Mouse (Mus musculus) ovary, postnatal 10 days (tissue): ENCODE data around the gene 0610010F05Rik.
A peak's percentile ranks its signal among the peaks of the same experiment; 100 is the strongest.

Experiments
- DNase-seq: peaks from one replicate; pipeline ENCODE4 v3.0.0; 2022; ENCODE audit warnings: low spot score

0610010F05Rik gene

DNA sequence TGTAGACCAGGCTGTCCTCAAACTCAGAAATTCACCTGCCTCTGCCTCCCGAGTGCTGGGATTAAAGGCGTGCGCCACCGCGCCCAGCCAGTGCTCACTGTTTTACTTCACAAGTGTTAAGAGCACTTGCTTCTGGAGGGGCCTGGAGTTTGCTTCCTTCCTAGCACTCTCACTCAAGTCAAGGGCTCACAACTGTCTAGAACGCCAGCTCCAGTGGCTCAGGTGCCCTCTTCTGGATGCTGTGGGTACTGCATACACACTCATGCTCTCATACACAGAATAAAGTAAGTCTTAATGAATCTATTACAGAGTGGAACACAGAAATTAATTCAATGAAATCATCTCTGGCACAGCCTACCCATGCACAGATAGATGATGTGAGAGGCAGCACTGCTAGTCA is 67.7 kb downstream of the 0610010F05Rik start:
- DNase-seq: peak; percentile 59

DNA sequence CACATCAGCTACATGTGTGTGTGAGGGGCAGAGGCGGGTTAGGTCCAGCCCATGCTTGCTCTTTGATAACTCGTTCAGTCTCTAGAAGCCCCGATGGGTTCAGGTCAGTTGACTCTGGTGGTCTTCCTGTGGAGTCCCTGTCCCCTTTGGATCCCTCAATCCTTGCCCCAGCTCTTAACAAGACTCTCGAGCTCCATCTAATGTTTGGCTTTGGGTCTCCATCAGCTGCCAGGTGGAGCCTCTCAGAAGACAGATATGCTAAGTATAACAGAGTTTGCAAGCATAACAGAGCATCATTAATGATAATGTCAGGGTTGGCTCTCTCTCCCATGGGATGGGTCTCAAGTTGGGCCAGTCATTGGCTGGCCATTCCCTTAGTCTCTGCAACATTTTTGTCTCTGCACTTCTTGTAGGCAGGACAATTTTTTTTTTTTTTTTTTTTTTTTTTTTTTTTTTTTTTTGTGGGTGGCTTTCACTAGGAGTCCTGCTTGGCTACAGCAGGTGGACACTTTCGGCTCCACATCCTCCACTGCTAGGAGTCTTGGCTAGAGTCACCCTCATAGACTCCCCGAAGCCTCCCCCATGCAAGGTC is 76.3 kb downstream of the 0610010F05Rik start:
- DNase-seq: no peak

GRCm38 (mm10) chr11:23537446-23537845 is 96.0 kb downstream of the 0610010F05Rik start:
- DNase-seq: no peak

DNA sequence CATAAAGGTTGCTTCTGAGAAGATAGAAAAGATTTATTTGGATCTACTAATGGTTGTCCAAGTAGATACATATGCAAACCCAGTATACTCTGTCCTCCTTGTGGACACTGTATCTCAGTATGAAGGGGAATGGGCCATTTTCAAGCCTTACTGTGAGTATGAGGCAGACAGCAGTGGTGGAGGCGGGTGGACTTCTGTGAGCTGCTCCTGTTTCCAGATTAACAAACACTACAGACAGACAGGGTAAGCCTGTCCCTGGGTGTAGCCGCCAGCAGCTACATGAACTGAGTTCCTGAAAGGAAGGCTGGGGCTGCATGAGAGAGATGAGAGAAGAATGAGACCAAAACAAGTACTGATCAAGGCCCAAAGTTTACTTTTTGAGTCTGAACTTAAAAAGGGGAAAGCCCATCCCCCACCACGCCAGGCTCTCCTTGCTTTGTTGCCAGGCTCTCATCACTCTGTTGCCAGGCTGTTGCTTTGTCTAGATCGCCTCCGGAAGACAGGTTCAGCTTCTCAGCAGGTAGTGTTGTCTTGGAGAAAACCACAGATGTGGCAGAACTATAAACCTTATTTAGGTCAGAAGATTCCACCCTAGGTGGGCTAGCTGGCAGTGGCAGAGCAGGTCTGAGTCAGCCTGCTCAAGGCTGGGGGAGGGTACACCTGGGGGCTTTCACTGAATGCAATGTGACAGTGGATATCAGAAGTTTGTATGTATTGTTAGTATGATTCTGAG is 112.8 kb downstream of the 0610010F05Rik start, which contains the start of gene 1700093K21Rik:
TSS of gene 1700093K21Rik (minus strand) at position 683 of the 733 bp plus-strand sequence.
- DNase-seq: no peak

DNA sequence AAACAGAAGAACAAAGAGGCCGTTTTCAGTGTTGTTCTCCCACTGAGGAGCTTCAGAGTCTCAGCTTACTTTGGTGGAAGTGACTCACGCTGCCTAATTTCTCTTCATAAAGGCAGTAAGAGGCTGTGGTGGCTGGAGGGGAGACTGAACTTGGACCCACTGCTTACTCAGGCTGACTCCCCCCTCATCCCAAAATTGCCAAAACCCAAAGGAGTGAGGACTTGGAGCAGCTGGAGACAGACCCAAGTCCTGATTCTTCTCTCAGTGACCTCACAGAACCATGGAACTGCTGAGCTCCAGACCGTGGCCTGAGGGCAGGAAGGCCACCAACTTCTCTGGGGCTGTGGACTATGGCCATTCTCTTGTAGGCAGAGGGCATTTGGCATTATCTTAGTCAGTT is 114.5 kb downstream of the 0610010F05Rik start:
- DNase-seq: no peak

DNA sequence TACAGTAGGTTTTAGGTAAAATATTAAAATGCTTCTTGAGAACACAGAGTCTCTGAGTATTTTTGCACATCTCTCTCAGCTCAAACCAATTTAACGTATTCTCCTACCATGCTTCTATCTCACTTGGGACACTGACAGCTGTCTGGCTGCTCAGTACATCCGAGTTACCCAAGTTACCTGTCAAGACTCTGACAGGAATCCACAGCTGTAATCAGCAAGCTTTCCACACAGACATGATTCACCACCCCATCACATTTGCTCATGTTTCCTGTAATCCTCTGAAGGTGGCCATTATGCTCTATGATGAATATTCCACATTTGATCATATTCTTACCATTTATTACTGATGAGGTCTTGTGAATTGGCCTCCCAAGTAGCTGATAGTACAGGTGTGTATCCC is 118.1 kb downstream of the 0610010F05Rik start:
- no peak for DNase-seq
